Mouse (Mus musculus) G1E (cell line): ENCODE results near the gene Fzr1.

Experiments
- CTCF ChIP-seq: IDR thresholded peaks from 2 replicates; pipeline ENCODE4 v1.5.1; 2012; ENCODE audit warnings: low read depth, low read length, inconsistent platforms, mixed read lengths
- GATA1 ChIP-seq: IDR thresholded peaks from 2 replicates; pipeline ENCODE4 v1.6.1; 2012; ENCODE audit warnings: borderline replicate concordance, low read length, inconsistent platforms, mixed read lengths
- GATA2 ChIP-seq: IDR thresholded peaks from 2 replicates; pipeline ENCODE4 v1.6.1; 2012; ENCODE audit warnings: low read depth, low read length, inconsistent platforms, borderline replicate concordance
- POLR2AphosphoS5 ChIP-seq: IDR thresholded peaks from 2 replicates; pipeline ENCODE4 v1.6.1; 2012; ENCODE audit warnings: low read depth, low read length, inconsistent platforms; ENCODE audit not compliant: insufficient replicate concordance
- TAL1 ChIP-seq: conservative IDR thresholded peaks from 2 replicates; pipeline ENCODE4 v1.6.1; 2012; ENCODE audit warnings: low read depth, low read length, inconsistent platforms, mixed read lengths

- TF ChIP-seq CTCF (no peak), GATA1 (no peak), POLR2AphosphoS5 (peak; percentile 68; the same call in 1 of the 2 replicates), GATA2 (no peak), TAL1 (no peak)
These were observed 11.2 kb downstream of the Fzr1 start for GRCm38 (mm10) chr10:81367207-81367495.
